Mouse (Mus musculus): Measurements from ENCODE around the gene Nhlrc2.
"Not testable (repeated sequence)": the region's sequence is repeated elsewhere in the genome, so short reads cannot be mapped to it uniquely, and the experiment has no call there.

DNA sequence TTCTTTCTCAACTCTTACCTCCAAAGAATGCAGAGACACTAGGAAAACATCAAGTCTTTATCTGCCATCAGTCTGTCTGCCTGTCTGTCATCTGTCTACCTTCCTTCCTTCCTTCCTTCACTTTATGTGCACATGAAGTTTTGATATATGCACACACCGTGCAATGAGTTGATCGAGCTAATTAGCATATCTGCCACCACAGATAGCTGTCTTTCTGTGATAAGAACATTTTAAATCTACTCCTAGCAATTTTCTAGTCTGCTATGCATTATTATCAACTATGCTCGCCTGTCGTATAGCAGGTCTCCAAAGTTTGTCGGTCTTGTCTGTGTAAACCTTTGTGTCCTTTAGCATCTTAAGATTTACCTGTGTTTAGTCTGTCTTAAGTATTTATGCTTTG lies 44.5 kb upstream of the Nhlrc2 start:
- TF ChIP-seq TAL1, GATA1 (IDR thresholded peaks at IDR 0.05; ENCODE audit: low read length): not testable (repeated sequence)

Data from erythroblast, embryonic 14.5 days (primary cell).